Mouse (Mus musculus): ENCODE measurements at regions not wholly inside any gene's neighbourhood (a gene's known extent, or its start where the extent isn't known, plus 50 kb on each side); places are given as distances from the start of the nearest gene placed in this dataset.

GRCm38 (mm10) chr12:54312522-54313210, 109.0 kb upstream of the Egln3 start:
- ATAC-seq = no peak

GRCm38 (mm10) chr12:54311896-54312521, 108.3 kb upstream of the Egln3 start:
- no peak for ATAC-seq

DNA sequence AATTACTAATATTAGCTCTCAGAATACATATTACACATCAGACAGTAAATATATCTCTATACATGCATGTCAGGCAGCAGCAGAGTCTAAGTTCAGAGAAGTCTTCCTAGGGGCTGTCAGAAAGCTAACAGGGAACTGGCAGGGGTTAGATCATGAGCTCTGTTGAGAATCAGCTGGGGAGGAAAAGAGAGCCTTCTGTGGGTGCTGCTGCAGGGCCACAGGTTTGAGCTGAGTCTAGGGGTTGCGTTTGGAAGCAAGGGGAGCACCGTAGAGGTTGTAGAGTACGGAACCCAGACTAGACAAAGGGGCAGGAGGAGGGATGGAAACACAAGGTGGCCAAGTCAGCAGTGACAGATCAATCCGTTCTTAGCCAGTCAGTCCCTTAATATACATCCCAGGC, 106.2 kb upstream of the Egln3 start:
- ATAC-seq = no peak

DNA sequence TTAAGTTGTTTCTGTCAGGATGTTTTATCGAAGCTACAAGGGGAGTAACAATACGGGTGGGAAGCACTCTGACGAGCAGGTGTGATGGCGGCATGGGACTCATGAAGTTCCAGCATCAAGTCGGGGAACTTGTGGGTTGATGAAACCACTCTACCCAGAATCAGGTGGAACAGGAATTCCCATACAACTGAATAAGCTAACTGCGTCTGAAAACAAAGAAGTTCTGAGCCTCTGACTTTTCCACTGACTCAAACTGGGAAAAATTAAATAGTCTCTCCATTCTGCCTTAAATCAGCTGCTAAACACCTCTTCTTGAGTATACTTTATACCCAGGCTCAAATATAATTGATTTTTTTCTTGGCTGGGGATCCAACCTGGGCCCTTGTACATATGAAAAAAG, 105.6 kb upstream of the Egln3 start:
- ATAC-seq = no peak

- no peak for ATAC-seq
Observed at GRCm38 (mm10) chr12:54305135-54305630, 101.5 kb upstream of the Egln3 start.

- no peak for ATAC-seq
Observed at GRCm38 (mm10) chr12:54303746-54304145, 100.1 kb upstream of the Egln3 start.

DNA sequence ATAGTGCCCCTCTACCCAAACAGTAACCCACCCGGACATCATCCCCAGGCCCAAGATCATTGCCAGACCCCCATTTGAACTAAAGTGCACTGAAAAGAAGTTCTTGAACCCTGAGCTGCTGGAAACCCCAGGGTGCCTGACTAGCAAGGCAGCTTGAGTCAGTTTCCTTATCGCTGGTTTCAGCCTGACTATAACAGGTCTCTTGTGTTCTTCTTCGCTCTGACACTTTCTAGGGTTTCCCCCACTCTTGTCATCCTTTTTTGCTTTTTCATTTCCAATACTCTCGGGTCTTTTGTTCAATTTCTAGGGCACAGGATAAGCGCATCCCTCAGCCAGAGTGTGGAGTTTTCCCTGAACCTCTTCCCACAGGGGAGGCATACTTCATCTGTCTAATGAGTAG, 95.8 kb upstream of the Egln3 start:
- peak; percentile 62 for ATAC-seq

DNA sequence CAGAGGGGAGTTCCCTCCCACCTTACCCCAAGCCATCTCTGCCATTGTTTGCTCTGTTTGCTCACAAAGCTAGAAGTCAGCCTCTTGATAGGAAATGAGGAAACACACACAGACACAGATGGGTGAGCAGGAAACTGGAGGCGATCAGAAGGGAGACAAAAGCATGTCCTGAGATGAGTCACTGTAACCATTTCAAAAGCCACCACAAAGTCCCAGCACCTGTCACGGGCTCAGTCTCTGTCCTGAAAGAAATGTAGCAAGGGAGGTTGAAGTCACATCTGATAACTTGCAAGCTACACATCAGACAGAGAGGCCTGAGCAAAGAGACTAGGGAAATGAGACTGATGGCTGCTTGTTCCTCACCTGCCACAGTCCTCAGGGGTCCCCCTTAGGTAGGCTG, 89.6 kb upstream of the Egln3 start:
- ATAC-seq = peak; percentile 95

- no peak for ATAC-seq
Observed at GRCm38 (mm10) chr12:54290311-54290710, 86.7 kb upstream of the Egln3 start.

DNA sequence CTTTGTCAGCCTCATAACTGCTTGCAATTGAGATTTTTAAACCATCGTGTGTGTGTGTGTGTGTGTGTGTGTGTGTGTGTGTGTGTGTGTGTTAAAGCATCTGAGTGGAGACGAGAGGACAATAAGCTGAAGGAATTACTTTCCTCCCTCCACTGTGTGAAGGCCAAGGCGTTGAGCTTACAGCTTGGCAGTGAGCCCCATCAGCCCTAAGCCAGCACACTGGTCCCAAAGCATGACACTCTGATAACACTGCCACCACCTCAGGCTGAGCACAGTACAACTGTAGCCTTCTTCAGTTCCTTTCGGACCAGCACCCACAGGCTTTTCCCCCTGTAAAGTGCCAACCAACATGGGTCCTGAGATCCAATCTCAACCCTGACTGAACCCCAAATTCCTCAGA, 85.1 kb upstream of the Egln3 start:
- no peak for ATAC-seq

GRCm38 (mm10) chr12:54288041-54288502, 84.4 kb upstream of the Egln3 start:
- ATAC-seq = no peak

DNA sequence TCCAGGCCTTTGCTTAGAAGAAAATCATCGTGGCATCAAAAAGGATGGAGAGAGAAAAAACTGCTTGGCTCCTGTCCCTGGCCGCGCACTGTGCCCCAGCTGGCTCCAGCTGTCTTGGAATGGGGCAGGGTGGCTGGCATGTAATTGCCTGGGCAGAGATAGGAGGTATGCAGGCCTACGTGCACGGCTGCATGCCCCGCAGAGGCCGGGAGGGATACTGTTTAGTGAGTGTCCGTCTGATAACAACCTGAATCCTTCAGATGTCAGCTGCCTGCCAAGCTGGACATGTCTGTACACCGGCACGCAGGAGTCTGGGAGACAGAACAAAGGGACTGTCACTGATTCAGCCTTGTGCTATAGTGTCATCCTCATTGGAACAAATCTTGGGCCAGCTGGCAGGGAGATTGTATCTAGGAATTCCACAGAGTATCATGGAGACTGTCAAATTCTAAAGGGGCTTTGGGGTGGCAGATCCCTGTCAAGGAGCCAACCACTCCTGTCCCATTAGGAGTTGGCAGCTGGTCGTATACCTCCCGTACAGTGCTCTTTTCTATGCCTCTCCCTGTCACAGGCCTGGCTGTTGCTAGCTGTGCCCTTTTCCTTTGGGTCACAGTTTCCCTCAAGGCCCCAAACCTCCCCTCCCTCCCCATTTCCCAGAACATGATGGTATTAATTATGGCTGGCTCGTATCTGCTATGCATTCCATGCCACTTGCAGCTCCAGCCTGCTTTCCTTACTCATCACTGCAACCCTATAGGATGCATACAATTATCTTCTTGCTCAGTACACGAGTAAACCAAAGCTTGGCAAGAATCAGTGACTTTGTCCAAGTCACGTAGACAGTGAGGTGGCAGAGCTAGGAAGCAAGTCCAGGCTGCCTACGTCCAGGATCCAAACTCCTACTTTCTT, 83.5 kb upstream of the Egln3 start:
- no peak for ATAC-seq

- no peak for ATAC-seq
Observed at GRCm38 (mm10) chr12:54283646-54284045, 80.0 kb upstream of the Egln3 start.

DNA sequence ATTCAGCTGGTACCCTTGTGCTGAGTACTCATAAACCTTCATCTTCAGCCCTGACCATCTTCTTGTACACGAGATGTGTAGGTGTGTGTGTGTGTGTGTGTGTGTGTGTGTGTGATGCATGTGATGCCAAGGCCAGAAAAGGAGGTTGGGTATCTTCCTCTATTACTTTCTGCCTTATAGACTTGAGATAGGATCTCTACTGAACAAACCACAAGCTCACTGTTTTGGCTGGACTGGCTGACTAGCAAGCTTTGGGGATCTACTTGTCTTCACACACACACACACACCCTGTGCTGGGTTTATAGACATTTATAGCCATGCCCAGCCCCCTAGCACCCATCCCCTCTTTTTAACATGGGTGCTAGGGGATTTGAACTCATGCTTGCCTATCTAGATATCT, 79.4 kb upstream of the Egln3 start:
- ATAC-seq = no peak

DNA sequence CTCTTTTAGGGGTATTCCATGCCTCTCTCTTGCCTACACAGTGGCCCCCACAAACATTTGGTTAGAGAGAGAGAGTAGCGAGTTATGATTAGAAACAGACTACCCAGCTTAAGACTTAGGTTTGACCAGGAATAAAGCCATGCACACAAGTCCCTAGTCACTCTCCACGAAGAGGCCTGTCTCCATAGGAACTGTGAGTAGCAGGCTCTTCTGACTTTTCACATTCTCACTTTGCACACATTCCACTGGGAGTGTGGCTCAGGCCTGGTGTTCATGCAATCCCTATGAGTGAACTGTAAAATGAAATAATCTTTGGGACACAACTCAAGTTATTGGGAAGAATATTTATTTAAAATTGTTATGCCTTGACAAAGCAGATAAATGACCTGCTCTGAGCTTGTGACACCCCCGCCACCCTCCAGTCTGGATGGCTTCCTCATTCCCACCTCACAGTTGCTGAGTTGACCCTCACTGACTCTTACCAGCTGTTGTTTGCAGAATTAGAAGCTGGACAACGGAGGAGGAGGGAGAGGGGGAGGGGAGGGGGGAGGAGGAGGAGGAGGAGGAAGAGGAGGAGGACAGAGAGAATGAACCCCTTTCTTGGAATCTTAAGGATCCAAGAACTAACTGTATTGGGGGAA, 78.7 kb upstream of the Egln3 start:
- no peak for ATAC-seq

DNA sequence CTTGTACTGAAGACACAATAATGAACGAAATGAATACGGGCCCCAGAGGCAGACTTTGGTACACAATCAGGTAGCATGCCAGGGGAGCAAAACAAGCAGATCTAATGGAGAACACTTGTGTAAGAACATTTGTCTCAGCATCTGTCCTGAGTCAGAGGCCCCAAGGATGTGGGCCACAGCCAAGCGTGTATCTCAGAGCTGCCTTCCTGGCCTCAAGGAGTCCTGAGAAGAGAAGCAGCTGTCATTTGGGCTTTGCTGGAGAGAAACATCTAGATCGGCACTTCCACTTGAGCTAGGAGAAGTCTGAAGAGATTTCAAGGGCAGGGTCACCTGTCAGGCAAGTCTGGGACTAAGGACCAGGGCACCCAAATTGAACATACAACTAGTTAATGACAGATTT, 76.8 kb upstream of the Egln3 start:
- no peak for ATAC-seq

DNA sequence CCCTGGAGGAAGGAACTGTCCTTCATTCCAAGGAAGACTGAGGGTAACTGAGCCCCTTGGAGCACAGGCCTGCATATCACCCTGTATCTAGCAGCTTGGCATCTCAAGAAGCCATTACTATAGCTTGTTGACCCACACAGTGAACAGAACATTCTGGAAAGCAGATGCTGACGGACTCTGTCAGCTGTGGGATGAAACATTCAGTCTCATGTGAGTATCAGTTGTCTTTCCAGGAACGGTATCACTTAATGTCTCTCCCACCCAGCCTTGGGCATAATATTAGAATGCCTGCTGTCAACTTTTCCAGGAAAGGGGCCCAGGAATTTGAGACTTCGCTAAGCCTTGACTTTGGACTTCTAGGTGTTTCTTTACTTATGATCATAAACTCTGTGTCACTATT, 76.3 kb upstream of the Egln3 start:
- no peak for ATAC-seq

GRCm38 (mm10) chr12:54276978-54277537, 73.4 kb upstream of the Egln3 start:
- no peak for ATAC-seq

DNA sequence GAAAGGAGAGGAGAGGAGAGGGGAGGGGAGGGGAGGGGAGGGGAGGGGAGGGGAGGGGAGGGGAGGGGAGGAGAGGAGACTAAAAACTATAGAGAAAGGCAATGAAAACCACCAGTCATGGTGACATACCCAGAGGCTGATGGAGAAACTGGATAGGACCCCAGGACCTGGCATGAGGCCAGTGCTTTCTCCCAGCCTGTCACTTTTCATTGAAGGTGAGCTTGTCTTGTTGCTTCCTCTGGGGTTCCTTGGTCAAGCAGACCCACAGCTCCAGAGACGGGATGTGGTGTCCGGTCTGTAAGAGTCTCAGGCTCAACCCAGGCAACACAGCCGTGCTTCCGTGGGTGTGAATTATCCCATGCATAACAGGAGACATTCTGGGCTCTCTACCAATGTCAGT, 69.8 kb upstream of the Egln3 start:
- ATAC-seq = no peak

DNA sequence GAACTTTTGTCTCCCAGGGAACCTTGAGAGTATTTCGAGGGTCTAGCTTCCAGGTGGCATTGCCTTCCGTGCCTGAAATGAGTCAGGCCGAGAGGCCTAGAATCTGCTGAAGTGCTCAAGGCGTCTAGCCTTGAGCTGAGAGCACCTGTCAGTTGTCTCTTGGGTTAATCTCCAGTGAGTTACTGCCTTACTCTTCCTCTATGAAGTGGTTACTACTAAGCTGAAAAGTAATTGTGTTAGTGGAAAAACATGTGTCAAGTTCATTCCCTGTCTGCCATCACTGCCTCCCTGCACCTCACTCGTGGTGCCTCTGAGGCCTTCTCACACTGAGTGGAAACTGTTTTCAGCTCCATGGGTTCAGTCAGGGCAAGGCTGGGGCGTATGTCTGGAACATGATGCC, 69.0 kb upstream of the Egln3 start:
- ATAC-seq = no peak

- no peak for ATAC-seq
Observed at GRCm38 (mm10) chr12:54272226-54272625, 68.6 kb upstream of the Egln3 start.

DNA sequence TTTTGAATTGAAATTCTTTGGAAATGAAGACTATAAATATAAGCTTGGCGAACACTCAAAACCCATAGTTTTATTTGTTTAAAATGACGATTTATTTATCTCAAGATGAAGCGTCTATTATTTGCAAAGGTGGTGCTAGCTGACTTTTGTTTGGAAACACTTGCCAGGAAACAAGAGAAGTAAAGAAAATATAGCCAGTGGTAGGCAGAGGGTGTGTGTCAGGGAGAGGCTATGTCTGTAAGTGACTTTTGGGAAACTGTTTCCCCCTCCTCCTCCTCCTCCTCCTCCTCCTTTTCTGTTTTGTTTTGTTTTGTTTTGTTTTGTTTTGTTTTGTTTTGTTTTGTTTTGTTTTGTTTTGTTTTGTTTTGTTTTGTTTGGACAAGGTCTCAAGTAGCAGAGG, 62.2 kb upstream of the Egln3 start:
- no peak for ATAC-seq
